Mouse (Mus musculus) MEL (cell line): ENCODE data around the gene Dnajc9. TPM values are rescaled to one million over a fixed set of nuclear protein-coding genes. Genes with fewer than 3 reads are reported as not detected.

Source experiments
- DNase-seq: peaks from one replicate; pipeline ENCODE4 v3.0.0; 2011; ENCODE audit warnings: low read depth, low spot score
- H3K27ac ChIP-seq: 2 replicates; pipeline ENCODE4 v1.5.1; 2012; ENCODE audit warnings: low read depth, mild to moderate bottlenecking, control low read depth, low read length, moderate library complexity; ENCODE audit not compliant: control insufficient read depth
- H3K27me3 ChIP-seq, 2 experiments: fragments of 150-350 bp in 1 of 2; sonication (generic) in 1 of 2; 2 replicates each; pipeline ENCODE4 v1.6.1; 2012; ENCODE audit warnings: low read length in 2 of 2, mild to moderate bottlenecking in 2 of 2, improper control_type of control experiment in 1 of 2, moderate library complexity in 1 of 2; ENCODE audit not compliant: insufficient read depth in 2 of 2, control insufficient read depth in 1 of 2
- H3K36me3 ChIP-seq, 2 experiments: 2 replicates each; pipeline ENCODE4 v1.6.1; 2012 to 2014; ENCODE audit warnings: low read length in 2 of 2, improper control_type of control experiment in 1 of 2, inconsistent platforms in 1 of 2, mild to moderate bottlenecking in 1 of 2; ENCODE audit not compliant: insufficient read depth in 2 of 2, control insufficient read depth in 1 of 2
- H3K4me1 ChIP-seq, 2 experiments: fragments of 150-350 bp in 1 of 2; sonication (generic) in 1 of 2; 2 replicates each; pipeline ENCODE4 v1.6.1; 2012; ENCODE audit warnings: low read length in 2 of 2, improper control_type of control experiment in 1 of 2, mild to moderate bottlenecking in 1 of 2; ENCODE audit not compliant: insufficient read depth in 2 of 2, control insufficient read depth in 1 of 2
- H3K4me3 ChIP-seq, 2 experiments: fragments of 150-350 bp in 1 of 2; sonication (generic) in 1 of 2; 2 replicates each; pipeline ENCODE4 v1.5.1; 2012; ENCODE audit warnings: low read depth in 2 of 2, low read length in 2 of 2, mild to moderate bottlenecking in 2 of 2, moderate library complexity in 2 of 2, control low read depth in 1 of 2, improper control_type of control experiment in 1 of 2; ENCODE audit not compliant: control insufficient read depth in 1 of 2, insufficient read depth in 1 of 2
- H3K79me2 ChIP-seq: 2 replicates; pipeline ENCODE4 v1.6.1; 2012; ENCODE audit warnings: mild to moderate bottlenecking, low read length, moderate library complexity; ENCODE audit not compliant: control insufficient read depth, poor library complexity, insufficient read depth
- H3K9ac ChIP-seq: 2 replicates; pipeline ENCODE4 v1.6.1; 2012; ENCODE audit warnings: low read depth, mild to moderate bottlenecking, control low read depth, low read length, moderate library complexity; ENCODE audit not compliant: control insufficient read depth, poor library complexity, severe bottlenecking
- H3K9me3 ChIP-seq: fragments of 150-350 bp; sonication (generic); replicated peaks from 2 replicates; pipeline ENCODE4 v1.6.1; 2012; ENCODE audit warnings: mild to moderate bottlenecking, low read length, improper control_type of control experiment, moderate library complexity; ENCODE audit not compliant: insufficient read depth
- BHLHE40 ChIP-seq: IDR thresholded peaks from 2 replicates; pipeline ENCODE4 v1.6.1; 2012; ENCODE audit warnings: low read depth, mild to moderate bottlenecking, inconsistent platforms, low read length, improper control_type of control experiment, borderline replicate concordance
- CHD1 ChIP-seq: IDR thresholded peaks from 2 replicates; pipeline ENCODE4 v1.6.1; 2012; ENCODE audit warnings: low read depth, mild to moderate bottlenecking, inconsistent platforms, low read length, improper control_type of control experiment
- CHD2 ChIP-seq: IDR thresholded peaks from 2 replicates; pipeline ENCODE4 v1.6.1; 2011; ENCODE audit warnings: low read length, improper control_type of control experiment
- EP300 ChIP-seq, 2 experiments: IDR thresholded peaks; 2 replicates each; pipeline ENCODE4 v1.6.1; 2011; ENCODE audit warnings: improper control_type of control experiment in 2 of 2, low read length in 2 of 2, low read depth in 1 of 2, mild to moderate bottlenecking in 1 of 2
- ETS1 ChIP-seq: IDR thresholded peaks from 2 replicates; pipeline ENCODE4 v1.6.1; 2012; ENCODE audit warnings: low read depth, mild to moderate bottlenecking, inconsistent platforms, low read length, improper control_type of control experiment, moderate library complexity
- HCFC1 ChIP-seq: IDR thresholded peaks from 2 replicates; pipeline ENCODE4 v1.6.1; 2012; ENCODE audit warnings: low read depth, mild to moderate bottlenecking, inconsistent platforms, low read length, improper control_type of control experiment, moderate library complexity
- JUND ChIP-seq: IDR thresholded peaks from 2 replicates; pipeline ENCODE4 v1.6.1; 2011; ENCODE audit warnings: low read depth, mild to moderate bottlenecking, improper control_type of control experiment, low read length
- KAT2A ChIP-seq: conservative IDR thresholded peaks from 2 replicates; pipeline ENCODE4 v1.6.1; 2012; ENCODE audit warnings: low read depth, low read length, improper control_type of control experiment, inconsistent platforms
- MAFK ChIP-seq: IDR thresholded peaks from 2 replicates; pipeline ENCODE4 v1.6.1; 2011; ENCODE audit warnings: low read depth, mild to moderate bottlenecking, low read length, improper control_type of control experiment, borderline replicate concordance
- MAX ChIP-seq: IDR thresholded peaks from 2 replicates; pipeline ENCODE4 v1.6.1; 2011; ENCODE audit warnings: low read length, improper control_type of control experiment
- MAZ ChIP-seq: IDR thresholded peaks from 2 replicates; pipeline ENCODE4 v1.6.1; 2012; ENCODE audit warnings: low read depth, mild to moderate bottlenecking, inconsistent platforms, low read length, improper control_type of control experiment
- MEF2A ChIP-seq: IDR thresholded peaks from 2 replicates; pipeline ENCODE4 v1.6.1; 2014; ENCODE audit warnings: low read depth, mild to moderate bottlenecking, inconsistent platforms, low read length, improper control_type of control experiment; ENCODE audit not compliant: poor library complexity, insufficient replicate concordance, severe bottlenecking; ENCODE audit errors: extremely low read depth
- MXI1 ChIP-seq: IDR thresholded peaks from 2 replicates; pipeline ENCODE4 v1.6.1; 2011; ENCODE audit warnings: mild to moderate bottlenecking, low read depth, low read length, improper control_type of control experiment
- MYC ChIP-seq: IDR thresholded peaks from 2 replicates; pipeline ENCODE4 v1.6.1; 2011; ENCODE audit warnings: low read depth, mild to moderate bottlenecking, low read length, improper control_type of control experiment, moderate library complexity
- NELFE ChIP-seq: IDR thresholded peaks from 2 replicates; pipeline ENCODE4 v1.6.1; 2011; ENCODE audit warnings: low read depth, low read length, improper control_type of control experiment
- NRF1 ChIP-seq: IDR thresholded peaks from 2 replicates; pipeline ENCODE4 v1.6.1; 2014; ENCODE audit warnings: low read depth, mild to moderate bottlenecking, inconsistent platforms, low read length, improper control_type of control experiment, moderate library complexity; ENCODE audit not compliant: poor library complexity, insufficient read depth, severe bottlenecking
- POLR2A ChIP-seq, 2 experiments: IDR thresholded peaks; 2 replicates each; pipeline ENCODE4 v1.6.1; 2011 to 2012; ENCODE audit warnings: low read length in 2 of 2, mild to moderate bottlenecking in 2 of 2, control low read depth in 1 of 2, improper control_type of control experiment in 1 of 2, low read depth in 1 of 2, moderate library complexity in 1 of 2; ENCODE audit not compliant: control insufficient read depth in 1 of 2, insufficient read depth in 1 of 2, poor library complexity in 1 of 2
- POLR2AphosphoS5 ChIP-seq: IDR thresholded peaks from 2 replicates; pipeline ENCODE4 v1.6.1; 2012; ENCODE audit warnings: low read depth, borderline replicate concordance, mild to moderate bottlenecking, inconsistent platforms, low read length, moderate library complexity, mixed read lengths
- RAD21 ChIP-seq: IDR thresholded peaks from 2 replicates; pipeline ENCODE4 v1.6.1; 2011; ENCODE audit warnings: mild to moderate bottlenecking, low read depth, low read length, improper control_type of control experiment
- SMC3 ChIP-seq: IDR thresholded peaks from 2 replicates; pipeline ENCODE4 v1.6.1; 2011; ENCODE audit warnings: low read depth, low read length, improper control_type of control experiment
- TAL1 ChIP-seq: IDR thresholded peaks from 2 replicates; pipeline ENCODE4 v1.6.1; 2012; ENCODE audit warnings: mild to moderate bottlenecking, inconsistent platforms, low read length, moderate library complexity, mixed read lengths
- TCF12 ChIP-seq: IDR thresholded peaks from 2 replicates; pipeline ENCODE4 v1.6.1; 2014; ENCODE audit warnings: low read depth, mild to moderate bottlenecking, inconsistent platforms, low read length, improper control_type of control experiment, moderate library complexity
- UBTF ChIP-seq: IDR thresholded peaks from 2 replicates; pipeline ENCODE4 v1.6.1; 2012; ENCODE audit warnings: low read depth, mild to moderate bottlenecking, inconsistent platforms, low read length, improper control_type of control experiment, moderate library complexity, borderline replicate concordance; ENCODE audit not compliant: insufficient read depth
- USF1 ChIP-seq: IDR thresholded peaks from 2 replicates; pipeline ENCODE4 v1.6.1; 2014; ENCODE audit warnings: low read depth, mild to moderate bottlenecking, inconsistent platforms, low read length, improper control_type of control experiment, moderate library complexity
- ZC3H11A ChIP-seq: IDR thresholded peaks from 2 replicates; pipeline ENCODE4 v1.6.1; 2012; ENCODE audit warnings: low read depth, mild to moderate bottlenecking, inconsistent platforms, low read length, improper control_type of control experiment
- ZKSCAN1 ChIP-seq: IDR thresholded peaks from 2 replicates; pipeline ENCODE4 v1.6.1; 2012; ENCODE audit warnings: low read depth, mild to moderate bottlenecking, inconsistent platforms, low read length, improper control_type of control experiment, moderate library complexity
- ZNF384 ChIP-seq: IDR thresholded peaks from 2 replicates; pipeline ENCODE4 v1.6.1; 2012; ENCODE audit warnings: low read depth, mild to moderate bottlenecking, inconsistent platforms, low read length, improper control_type of control experiment
- polyA plus RNA-seq, 2 experiments: library from polyadenylated mRNA; stranded (reverse) in 1 of 2; unstranded in 1 of 2; fragments of >175 nt in 1 of 2; fragments of >200 nt in 1 of 2; gene quantifications; 2 replicates each; pipeline versions ENCODE4 v1.2.1 to v1.2.4; 2012; ENCODE audit warnings: low replicate concordance in 2 of 2, low read depth in 1 of 2; ENCODE audit not compliant: insufficient read length in 2 of 2, insufficient read depth in 1 of 2, missing spikeins in 1 of 2
- total RNA-seq: library from RNA; depleted of rRNA; stranded (reverse); fragments of 300-350 nt; gene quantifications from 2 replicates; pipeline ENCODE4 v1.2.3, GENCODE M21; 2012

The Dnajc9 gene
- total and polyA plus RNA-seq, 3 experiments, result 114 to 385 (median 138) TPM

DNA sequence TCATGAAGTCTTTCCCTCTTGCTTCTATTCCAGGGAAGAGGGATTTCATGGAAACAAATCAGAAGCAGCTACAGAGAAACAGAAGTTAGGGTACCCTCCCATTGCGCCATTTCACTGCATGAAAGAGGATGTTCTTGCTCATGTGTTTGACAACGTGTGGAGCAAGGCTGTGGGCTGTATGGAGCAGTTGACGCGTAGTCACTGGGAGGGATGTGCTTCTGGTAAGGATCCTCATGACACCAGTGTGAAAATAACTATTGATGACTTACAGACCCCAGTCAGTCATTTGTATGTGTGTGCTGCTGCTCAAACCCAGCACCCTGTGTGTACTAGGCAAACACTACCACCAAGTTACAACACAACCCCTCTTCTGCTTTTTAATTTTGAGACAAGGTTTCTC is 25.5 kb downstream of the Dnajc9 start:
- no peak for TF ChIP-seq CHD1
- no peak for TF ChIP-seq EP300 (IDR thresholded peaks at IDR 0.05; ENCODE audit: low read depth in 1 of 2, low read length in 2 of 2)
- no peak for TF ChIP-seq JUND
- no peak for TF ChIP-seq MEF2A
- TF ChIP-seq POLR2AphosphoS5, result no peak
- TF ChIP-seq NELFE, result no peak
- no peak for TF ChIP-seq RAD21
- TF ChIP-seq UBTF, result no peak
- no peak for TF ChIP-seq NRF1
- Histone ChIP-seq H3K4me3 (no peak overlapping the region), H3K9me3 (no peaks in the 10 kb centered on the region), H3K4me1 (no peaks in the 10 kb centered on the region), H3K27ac (no peak overlapping the region), H3K36me3 (peaks cover 0 to 8% of the 10 kb centered on the region in 2 experiments; a peak in 2 of 4 replicates), H3K27me3 (no peaks in the 10 kb centered on the region), H3K79me2 (no peaks in the 10 kb centered on the region), H3K9ac (no peak overlapping the region)
- no peak for DNase-seq

DNA sequence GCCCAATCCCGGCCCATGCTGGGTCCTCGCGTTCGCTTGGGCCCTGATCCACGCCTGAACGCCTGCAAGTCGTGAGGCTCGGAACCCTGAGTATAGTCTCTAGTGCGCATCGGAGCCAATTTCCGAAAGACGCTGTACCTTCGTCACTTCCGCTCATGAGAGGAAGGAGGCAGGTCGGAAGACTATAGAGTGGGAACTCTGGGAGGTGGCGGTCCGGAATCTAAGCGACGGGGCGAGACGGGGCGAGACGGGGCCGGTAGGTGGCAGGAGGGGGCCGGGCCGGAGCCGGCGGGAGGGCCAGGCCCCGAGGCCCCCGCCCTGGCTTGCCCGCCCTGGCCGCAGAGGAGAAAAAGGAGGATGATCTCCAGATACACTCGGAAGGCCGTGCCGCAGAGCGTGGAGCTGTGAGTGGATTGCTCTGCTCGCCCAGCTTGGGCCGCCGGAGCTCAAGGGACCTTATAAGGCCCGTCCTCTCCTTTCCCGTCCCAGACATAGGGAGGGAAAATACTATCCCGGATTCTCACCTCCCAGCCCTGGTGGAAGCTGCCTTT is 40.6 kb downstream of the Dnajc9 start, which contains the start of the genes Ecd and Fam149b:
Ecd (minus strand) TSS at position 131 of the 551 bp plus-strand sequence.
Fam149b (plus strand) TSS at position 172 of the 551 bp plus-strand sequence.
- peaks cover 31% of the 10 kb centered on the region for H3K79me2 ChIP-seq
- peak within 1 kb of the TSS; percentile 95 to 99 for H3K4me3 ChIP-seq
- peaks cover 2 to 13% of the 10 kb centered on the region in 2 experiments; a peak in 3 of 4 replicates for H3K36me3 ChIP-seq
- peak within 1 kb of the TSS; percentile 83 for H3K27ac ChIP-seq
- DNase-seq, result peak; percentile 98
- peaks cover 2 to 6% of the 10 kb centered on the region in 2 experiments; a peak in 3 of 4 replicates for H3K4me1 ChIP-seq
- H3K27me3 ChIP-seq, result no peaks in the 10 kb centered on the region
- peak within 1 kb of the TSS; percentile 99 for H3K9ac ChIP-seq
- H3K9me3 ChIP-seq, result no peaks in the 10 kb centered on the region
- TF ChIP-seq MAZ (peak; percentile 93), MAFK (peak; percentile 56; the same call in 1 of the 2 replicates), RAD21 (peak; percentile 26; the same call in 1 of the 2 replicates), NRF1 (0 out of 2 replicates have a peak, but pooled peaks have one; percentile 18), BHLHE40 (0 out of 2 replicates have a peak, but pooled peaks have one; percentile 5), CHD1 (no peak), POLR2AphosphoS5 (no peak), JUND (no peak), ETS1 (peak; percentile 62; the same call in 1 of the 2 replicates), MYC (peak; percentile 91), MAX (peak; percentile 88), NELFE (peak; percentile 90), CHD2 (no peak), MEF2A (0 out of 2 replicates have a peak, but pooled peaks have one; percentile 49), MXI1 (peak; percentile 97), UBTF (peak; percentile 77; the same call in 1 of the 2 replicates), TAL1 (no peak), SMC3 (no peak; the same call in 1 of the 2 replicates), ZNF384 (0 out of 2 replicates have a peak, but pooled peaks have one; percentile 9), ZKSCAN1 (0 out of 2 replicates have a peak, but pooled peaks have one; percentile 60), EP300 (IDR thresholded peaks at IDR 0.05; ENCODE audit: low read depth in 1 of 2, low read length in 2 of 2) (peak in 1 of 2 experiments; percentile 55; a peak in 2 of 4 replicates), TCF12 (peak; percentile 93), KAT2A (peak; percentile 92), HCFC1 (peak; percentile 98), USF1 (peak; percentile 38; the same call in 1 of the 2 replicates), POLR2A (IDR thresholded peaks at IDR 0.05; ENCODE audit: control insufficient read depth in 1 of 2, insufficient read depth in 1 of 2, low read depth in 1 of 2, low read length in 2 of 2, poor library complexity in 1 of 2) (peak; percentile 61 to 92; a peak in 3 of 4 replicates), ZC3H11A (peak; percentile 33; the same call in 1 of the 2 replicates)
